Mouse (Mus musculus): ENCODE data around the gene Gstm1. TPM values are rescaled to one million over a fixed set of nuclear protein-coding genes. Genes with fewer than 3 reads are reported as not detected.
"Not testable (repeated sequence)": the region's sequence is repeated elsewhere in the genome, so short reads cannot be mapped to it uniquely, and the experiment has no call there.

Gene Gstm1
- polyA plus RNA-seq, 1 experiment from 2014 or later, result 244 TPM

DNA sequence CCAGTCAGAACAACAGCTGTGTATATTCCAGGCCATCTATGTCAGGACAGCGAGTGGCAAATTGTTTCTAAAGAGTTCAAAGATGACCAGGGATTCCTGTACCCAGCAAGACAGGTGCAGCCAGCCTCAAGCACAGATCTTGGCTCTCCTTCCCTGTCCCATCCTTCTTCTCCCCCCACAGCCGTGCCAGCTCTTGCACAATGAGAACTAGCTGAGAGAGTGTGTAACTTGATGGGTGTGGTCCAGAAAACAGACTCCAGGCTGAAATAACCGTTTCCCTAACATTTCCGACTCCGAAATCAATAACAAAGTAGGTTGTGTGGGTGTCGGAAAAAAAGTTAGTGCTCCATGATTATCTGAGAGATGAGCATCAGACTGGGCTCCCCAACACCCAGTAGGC, 4.9 kb upstream of the Gstm1 start:
- Histone ChIP-seq H3K4me1 (replicated peaks; ENCODE audit: control insufficient read depth, insufficient read depth, low read length) (peaks cover 5% of the 10 kb centered on the region), H3K36me3 (ENCODE audit: control insufficient read depth, insufficient read depth, low read length) (no peaks in the 10 kb centered on the region), H3K27ac (ENCODE audit: low read depth, low read length) (peak overlapping the region; percentile 19; the same call in 1 of the 2 replicates), H3K27me3 (replicated peaks; ENCODE audit: control insufficient read depth, insufficient read depth, low read length) (peaks cover 3% of the 10 kb centered on the region; the same call in 1 of the 2 replicates), H3K4me2 (no peak overlapping the region), H3K4me3 (ENCODE audit: low read depth, low read length) (no peak overlapping the region), H3K9ac (ENCODE audit: low read depth, low read length) (no peak overlapping the region), H3K9me3 (ENCODE audit: control insufficient read depth, low read length) (no peaks in the 10 kb centered on the region)
- WGBS, result 66% methylated on average over 6 of the region's 6 CpGs
- no peak for DNase-seq (ENCODE audit: low spot score)
- ATAC-seq (replicated peaks; ENCODE audit: low FRiP score), result no peak

DNA sequence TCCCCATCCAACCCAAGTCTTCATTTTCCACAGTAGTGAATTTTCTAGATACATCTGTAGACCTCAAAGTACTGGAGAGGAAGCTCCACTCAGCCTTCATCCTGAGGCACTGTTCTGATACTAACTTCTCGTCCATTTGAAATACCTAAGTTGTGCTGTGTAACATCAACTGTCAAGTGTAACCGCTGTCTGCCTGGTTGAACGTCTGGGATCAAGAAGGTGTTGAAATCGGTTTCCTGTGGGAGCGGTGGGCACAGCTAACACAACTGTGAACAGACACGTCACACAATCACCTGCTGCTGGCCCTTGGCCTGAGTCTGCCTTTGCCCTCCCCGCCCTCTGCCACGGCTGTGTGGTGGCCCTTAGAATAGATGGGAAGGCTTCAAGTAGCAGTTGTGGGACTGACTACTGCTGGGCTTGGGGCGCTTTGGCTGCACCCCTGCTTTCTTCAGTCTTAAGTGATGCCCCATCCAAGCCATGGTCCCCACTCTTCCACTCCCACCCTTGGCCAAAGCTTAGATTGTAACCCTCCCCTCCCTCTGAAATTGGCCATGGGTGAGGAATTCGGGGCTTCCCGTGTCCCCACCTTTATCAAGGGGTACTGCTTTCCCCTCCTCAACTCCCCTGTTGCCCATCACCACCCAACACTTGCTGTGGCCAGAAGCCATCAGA, 2.7 kb upstream of the Gstm1 start:
- 68% methylated on average over 11 of the region's 11 CpGs for WGBS

DNA sequence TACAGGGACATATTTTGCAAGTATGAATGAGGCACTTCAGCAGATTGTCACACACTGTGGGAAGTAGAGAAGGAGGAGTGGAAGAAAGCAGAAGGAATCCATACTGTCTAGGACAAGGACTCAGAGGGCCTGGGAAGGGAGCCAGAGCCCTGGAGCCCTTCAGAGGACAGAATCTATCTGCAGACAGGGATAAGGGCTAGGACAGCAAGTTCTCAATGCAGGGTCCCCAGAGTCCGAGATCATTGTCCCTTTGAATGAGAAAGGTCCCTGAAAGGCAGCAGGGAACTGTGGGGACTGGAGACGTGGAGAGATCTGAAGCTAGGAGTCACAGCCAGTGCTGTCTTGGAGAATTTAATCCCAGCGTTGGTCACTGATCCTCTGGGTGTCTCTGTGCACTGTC, 1.5 kb upstream of the Gstm1 start:
- not testable (repeated sequence) for H3K4me2 ChIP-seq; H3K27ac ChIP-seq (ENCODE audit: low read depth, low read length); H3K9me3 ChIP-seq (ENCODE audit: control insufficient read depth, low read length); H3K4me3 ChIP-seq (ENCODE audit: low read depth, low read length); H3K9ac ChIP-seq (ENCODE audit: low read depth, low read length); DNase-seq (ENCODE audit: low spot score); ATAC-seq (replicated peaks; ENCODE audit: low FRiP score); H3K36me3 ChIP-seq (ENCODE audit: control insufficient read depth, insufficient read depth, low read length); H3K27me3 ChIP-seq (replicated peaks; ENCODE audit: control insufficient read depth, insufficient read depth, low read length)
- WGBS, result 80% methylated on average over 3 of the region's 3 CpGs
- peaks cover 10% of the 10 kb centered on the region for H3K4me1 ChIP-seq (replicated peaks; ENCODE audit: control insufficient read depth, insufficient read depth, low read length)

More for the DNA sequence above, 2.7 kb upstream of the Gstm1 start:
- H3K27me3 ChIP-seq (replicated peaks; ENCODE audit: control insufficient read depth, insufficient read depth, low read length); H3K27ac ChIP-seq (ENCODE audit: low read depth, low read length); ATAC-seq (replicated peaks; ENCODE audit: low FRiP score); DNase-seq (ENCODE audit: low spot score); H3K4me2 ChIP-seq; H3K9ac ChIP-seq (ENCODE audit: low read depth, low read length); H3K4me3 ChIP-seq (ENCODE audit: low read depth, low read length); H3K9me3 ChIP-seq (ENCODE audit: control insufficient read depth, low read length); H3K36me3 ChIP-seq (ENCODE audit: control insufficient read depth, insufficient read depth, low read length): not testable (repeated sequence)
- peaks cover 10% of the 10 kb centered on the region for H3K4me1 ChIP-seq (replicated peaks; ENCODE audit: control insufficient read depth, insufficient read depth, low read length)

DNA sequence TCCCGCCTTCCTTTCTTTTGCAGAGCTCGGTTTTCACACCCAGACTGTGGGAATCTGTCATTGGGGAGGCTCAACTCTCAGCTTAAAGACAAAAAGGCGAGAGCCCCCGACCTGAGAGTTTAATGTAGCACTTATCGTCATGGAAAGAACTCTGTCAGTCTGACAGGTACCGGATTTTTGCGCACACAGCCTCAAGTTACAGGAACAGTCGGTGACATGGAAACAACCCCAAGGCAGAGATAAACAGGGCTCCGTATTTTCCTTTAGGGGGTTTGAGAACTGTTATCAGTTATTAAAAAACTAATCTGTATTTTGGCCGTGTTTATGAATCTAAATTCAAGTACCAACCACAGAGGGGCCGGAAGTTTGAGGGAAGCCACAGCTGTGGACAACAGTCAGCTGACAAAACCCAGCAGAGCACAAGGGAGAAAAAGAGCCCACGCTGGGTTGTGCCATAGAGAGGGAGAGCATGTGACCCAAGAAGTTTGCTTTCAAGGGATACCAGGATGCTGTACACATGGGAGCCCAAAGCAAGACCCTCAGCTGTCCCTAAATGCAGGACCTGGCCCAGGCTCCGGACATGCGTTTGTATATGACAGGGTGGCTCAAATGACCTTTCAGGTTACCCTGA, 532 bp upstream of the Gstm1 start:
- peak overlapping the region; percentile 67 for H3K4me2 ChIP-seq
- H3K4me3 ChIP-seq (ENCODE audit: low read depth, low read length), result peak overlapping the region; percentile 45
- no peaks in the 10 kb centered on the region for H3K36me3 ChIP-seq (ENCODE audit: control insufficient read depth, insufficient read depth, low read length)
- WGBS, result 27% methylated on average over 14 of the region's 14 CpGs
- ATAC-seq (replicated peaks; ENCODE audit: low FRiP score) (0 out of 2 replicates have a peak, but pooled peaks have one; percentile 4), DNase-seq (ENCODE audit: low spot score) (no peak)
- H3K27me3 ChIP-seq (replicated peaks; ENCODE audit: control insufficient read depth, insufficient read depth, low read length), result no peaks in the 10 kb centered on the region
- H3K27ac ChIP-seq (ENCODE audit: low read depth, low read length), result 0 out of 2 replicates have a peak overlapping the region, but pooled peaks have one; percentile 16
- H3K9me3 ChIP-seq (ENCODE audit: control insufficient read depth, low read length), result no peaks in the 10 kb centered on the region
- H3K9ac ChIP-seq (ENCODE audit: low read depth, low read length), result peak overlapping the region; percentile 54; the same call in 1 of the 2 replicates
- H3K4me1 ChIP-seq (replicated peaks; ENCODE audit: control insufficient read depth, insufficient read depth, low read length), result peaks cover 10% of the 10 kb centered on the region

DNA sequence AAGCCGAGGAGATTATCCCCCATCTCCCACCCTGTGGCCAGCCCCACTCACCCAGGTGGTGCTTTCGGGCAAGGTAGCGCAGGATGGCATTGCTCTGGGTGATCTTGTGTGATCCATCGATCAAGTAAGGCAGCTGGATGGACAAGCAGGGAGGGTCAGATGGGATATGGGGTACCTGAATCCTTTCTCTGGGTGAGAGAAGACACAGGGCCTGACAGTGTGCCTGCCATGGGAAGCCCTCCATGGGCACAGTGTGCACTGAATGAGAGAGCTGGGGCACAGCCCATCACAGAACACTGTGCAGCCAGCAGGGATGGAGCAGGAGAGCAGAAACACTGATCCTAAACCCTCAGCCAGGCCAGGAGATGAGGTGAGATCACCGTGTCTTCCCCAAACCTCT, 1.3 kb downstream of the Gstm1 start:
- Histone ChIP-seq H3K4me3 (ENCODE audit: low read depth, low read length) (peak overlapping the region; percentile 45), H3K4me1 (replicated peaks; ENCODE audit: control insufficient read depth, insufficient read depth, low read length) (peaks cover 10% of the 10 kb centered on the region), H3K4me2 (peak overlapping the region; percentile 67)
- not testable (repeated sequence) for H3K27me3 ChIP-seq (replicated peaks; ENCODE audit: control insufficient read depth, insufficient read depth, low read length); DNase-seq (ENCODE audit: low spot score); H3K27ac ChIP-seq (ENCODE audit: low read depth, low read length); H3K9ac ChIP-seq (ENCODE audit: low read depth, low read length); ATAC-seq (replicated peaks; ENCODE audit: low FRiP score); H3K36me3 ChIP-seq (ENCODE audit: control insufficient read depth, insufficient read depth, low read length); H3K9me3 ChIP-seq (ENCODE audit: control insufficient read depth, low read length)
- 83% methylated on average over 5 of the region's 5 CpGs for WGBS

DNA sequence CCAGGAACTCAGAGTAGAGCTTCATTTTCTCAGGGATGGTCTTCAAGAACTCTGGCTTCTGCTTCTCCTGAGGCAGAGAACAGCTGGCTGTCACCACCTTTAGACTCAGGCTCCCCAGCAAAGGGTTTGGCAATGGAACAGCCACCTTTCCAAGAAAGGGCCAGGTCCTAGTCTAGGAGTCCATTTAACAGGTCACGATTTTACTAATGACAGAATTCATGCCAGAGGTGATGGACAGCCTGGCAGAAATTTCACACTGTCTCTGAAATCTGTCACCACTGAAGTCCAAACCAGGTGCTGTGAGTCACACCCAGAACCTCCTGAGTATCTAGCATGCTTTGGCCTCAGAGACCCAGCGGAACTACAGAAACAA, 2.8 kb downstream of the Gstm1 start:
- Histone ChIP-seq H3K4me2 (0 out of 2 replicates have a peak overlapping the region, but pooled peaks have one; percentile 9), H3K36me3 (ENCODE audit: control insufficient read depth, insufficient read depth, low read length) (no peaks in the 10 kb centered on the region), H3K9me3 (ENCODE audit: control insufficient read depth, low read length) (no peaks in the 10 kb centered on the region), H3K9ac (ENCODE audit: low read depth, low read length) (no peak overlapping the region), H3K4me3 (ENCODE audit: low read depth, low read length) (no peak overlapping the region), H3K27ac (ENCODE audit: low read depth, low read length) (no peak overlapping the region), H3K4me1 (replicated peaks; ENCODE audit: control insufficient read depth, insufficient read depth, low read length) (peaks cover 10% of the 10 kb centered on the region), H3K27me3 (replicated peaks; ENCODE audit: control insufficient read depth, insufficient read depth, low read length) (no peaks in the 10 kb centered on the region)
- ATAC-seq (replicated peaks; ENCODE audit: low FRiP score) (no peak), DNase-seq (ENCODE audit: low spot score) (no peak)
- WGBS, result 85% methylated on average over 2 of the region's 2 CpGs

DNA sequence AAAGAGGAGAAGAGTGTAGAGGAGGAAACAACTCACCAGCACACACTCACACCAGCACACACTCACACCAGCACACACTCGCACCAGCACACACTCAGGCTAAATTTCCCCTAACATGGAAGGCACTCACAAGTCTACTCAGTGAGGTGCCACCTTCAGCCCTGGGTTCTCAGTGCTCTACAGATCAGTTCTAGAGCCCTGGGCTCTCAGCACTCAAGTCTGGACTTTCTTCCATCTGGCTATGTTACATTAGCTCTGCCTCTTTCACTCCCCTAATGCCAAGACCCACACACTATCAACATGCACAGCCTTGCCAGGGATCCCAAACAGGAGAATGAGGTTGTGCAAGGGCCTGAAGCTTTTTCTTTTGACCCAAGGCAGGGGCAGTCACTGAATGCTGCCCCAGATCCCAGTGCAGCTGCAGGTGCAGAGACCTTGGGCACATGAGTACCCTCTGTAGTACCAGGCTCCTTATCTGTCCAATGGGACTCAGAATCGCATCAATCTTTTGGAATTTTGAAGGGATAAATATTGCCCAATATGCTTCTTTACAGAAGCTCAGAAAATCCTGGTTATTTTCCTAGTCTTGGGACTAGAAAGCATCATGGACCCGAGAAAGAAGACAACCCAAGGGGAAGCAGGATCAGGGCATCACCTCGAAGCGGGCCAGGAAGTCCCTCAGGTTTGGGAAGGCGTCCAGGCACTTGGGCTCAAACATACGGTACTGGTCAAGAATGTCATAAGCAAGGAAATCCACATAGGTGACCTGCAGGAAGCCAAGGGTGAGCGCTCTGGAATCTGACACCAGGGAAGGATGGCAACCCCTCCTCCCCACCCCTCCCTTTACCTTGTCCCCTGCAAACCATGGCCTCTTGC, 3.4 kb downstream of the Gstm1 start:
- no peaks in the 10 kb centered on the region for H3K36me3 ChIP-seq (ENCODE audit: control insufficient read depth, insufficient read depth, low read length)
- WGBS, result 75% methylated on average over 7 of the region's 8 CpGs
- no peaks in the 10 kb centered on the region for H3K27me3 ChIP-seq (replicated peaks; ENCODE audit: control insufficient read depth, insufficient read depth, low read length)
- H3K4me2 ChIP-seq, result peak overlapping the region; percentile 29
- no peak overlapping the region for H3K27ac ChIP-seq (ENCODE audit: low read depth, low read length)
- no peak overlapping the region for H3K4me3 ChIP-seq (ENCODE audit: low read depth, low read length)
- DNase-seq (ENCODE audit: low spot score) (no peak), ATAC-seq (replicated peaks; ENCODE audit: low FRiP score) (no peak)
- H3K9ac ChIP-seq (ENCODE audit: low read depth, low read length), result no peak overlapping the region
- no peaks in the 10 kb centered on the region for H3K9me3 ChIP-seq (ENCODE audit: control insufficient read depth, low read length)
- H3K4me1 ChIP-seq (replicated peaks; ENCODE audit: control insufficient read depth, insufficient read depth, low read length), result peaks cover 10% of the 10 kb centered on the region

DNA sequence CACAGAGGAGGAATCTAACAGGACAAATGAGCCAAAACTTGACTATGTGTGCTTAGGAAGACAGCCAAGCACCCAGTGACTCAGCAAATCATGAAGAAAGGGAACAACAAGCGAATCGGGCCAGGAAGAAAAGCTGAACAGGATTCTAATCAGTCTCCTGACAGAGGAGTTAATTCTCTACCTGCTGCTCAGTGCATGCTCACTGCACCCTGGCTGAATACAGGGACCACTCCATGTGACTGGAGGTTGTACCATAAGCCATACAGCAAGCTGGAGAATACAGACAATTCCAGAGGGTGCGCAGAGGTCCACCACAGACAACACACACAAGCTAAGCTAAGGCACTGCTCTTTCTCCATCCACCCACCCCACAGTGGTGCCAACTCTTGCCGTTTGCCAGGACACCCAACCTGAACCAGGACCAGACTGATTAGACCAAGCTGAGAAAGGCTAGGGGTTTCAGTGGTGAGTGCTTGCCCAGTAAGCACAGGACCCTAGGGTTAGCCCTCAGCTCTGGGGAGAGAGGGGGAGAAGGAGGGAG, 4.4 kb downstream of the Gstm1 start:
- DNase-seq (ENCODE audit: low spot score), result no peak
- no peak overlapping the region for H3K27ac ChIP-seq (ENCODE audit: low read depth, low read length)
- H3K4me2 ChIP-seq, result no peak overlapping the region
- peaks cover 6% of the 10 kb centered on the region for H3K4me1 ChIP-seq (replicated peaks; ENCODE audit: control insufficient read depth, insufficient read depth, low read length)
- no peaks in the 10 kb centered on the region for H3K36me3 ChIP-seq (ENCODE audit: control insufficient read depth, insufficient read depth, low read length)
- H3K9ac ChIP-seq (ENCODE audit: low read depth, low read length), result no peak overlapping the region
- H3K27me3 ChIP-seq (replicated peaks; ENCODE audit: control insufficient read depth, insufficient read depth, low read length), result no peaks in the 10 kb centered on the region
- 70% methylated on average over 4 of the region's 4 CpGs for WGBS
- H3K9me3 ChIP-seq (ENCODE audit: control insufficient read depth, low read length), result no peaks in the 10 kb centered on the region
- ATAC-seq (replicated peaks; ENCODE audit: low FRiP score), result no peak
- H3K4me3 ChIP-seq (ENCODE audit: low read depth, low read length), result no peak overlapping the region
